Mouse (Mus musculus) ES-E14 (cell line): Measurements from ENCODE around the gene Dcun1d2. TPM values are rescaled to one million over a fixed set of nuclear protein-coding genes. Genes with fewer than 3 reads are reported as not detected.

Source experiments
- DNase-seq: peaks from one replicate; pipeline ENCODE4 v3.0.0-alpha.2; 2013; ENCODE audit warnings: low read depth, low spot score
- H3K27ac ChIP-seq: 2 replicates; pipeline ENCODE4 v1.5.1; 2012; ENCODE audit warnings: low read depth, mild to moderate bottlenecking, low read length, moderate library complexity, mixed read lengths; ENCODE audit not compliant: poor library complexity, insufficient read depth, severe bottlenecking
- H3K36me3 ChIP-seq: 2 replicates; pipeline ENCODE4 v1.6.1; 2012; ENCODE audit warnings: mild to moderate bottlenecking, low read length, moderate library complexity, mixed read lengths; ENCODE audit not compliant: control insufficient read depth, poor library complexity, insufficient read depth, severe bottlenecking
- H3K4me1 ChIP-seq, 2 experiments: fragments of 150-350 bp in 1 of 2; sonication (generic) in 1 of 2; 2 replicates each; pipeline ENCODE4 v1.6.1; 2012; ENCODE audit warnings: low read length in 2 of 2, mild to moderate bottlenecking in 1 of 2, mixed read lengths in 1 of 2; ENCODE audit not compliant: control insufficient read depth in 2 of 2, insufficient read depth in 2 of 2, poor library complexity in 1 of 2
- H3K4me3 ChIP-seq, 2 experiments: fragments of 150-350 bp in 1 of 2; sonication (generic) in 1 of 2; 2 replicates each; pipeline ENCODE4 v1.5.1; 2012; ENCODE audit warnings: low read length in 2 of 2, low read depth in 1 of 2, mild to moderate bottlenecking in 1 of 2, mixed read lengths in 1 of 2; ENCODE audit not compliant: insufficient read depth in 1 of 2, poor library complexity in 1 of 2, severe bottlenecking in 1 of 2
- H3K9ac ChIP-seq: 2 replicates; pipeline ENCODE4 v1.6.1; 2012; ENCODE audit warnings: low read depth, mild to moderate bottlenecking, low read length, mixed read lengths; ENCODE audit not compliant: poor library complexity, insufficient read depth, severe bottlenecking
- H3K9me3 ChIP-seq: fragments of 150-350 bp; sonication (generic); 2 replicates; pipeline ENCODE4 v1.6.1; 2012; ENCODE audit warnings: low read depth, mild to moderate bottlenecking, low read length; ENCODE audit not compliant: control insufficient read depth, insufficient read depth
- CHD2 ChIP-seq: IDR thresholded peaks from 2 replicates; pipeline ENCODE4 v1.6.1; 2014; ENCODE audit warnings: mild to moderate bottlenecking, low read depth, low read length, inconsistent platforms
- HCFC1 ChIP-seq: IDR thresholded peaks from 2 replicates; pipeline ENCODE4 v1.6.1; 2012; ENCODE audit warnings: low read length, inconsistent platforms, borderline replicate concordance; ENCODE audit not compliant: insufficient read depth
- MAFK ChIP-seq: IDR thresholded peaks from 2 replicates; pipeline ENCODE4 v1.6.1; 2014; ENCODE audit warnings: mild to moderate bottlenecking, low read depth, low read length, inconsistent platforms; ENCODE audit not compliant: insufficient read depth
- ZC3H11A ChIP-seq: IDR thresholded peaks from 2 replicates; pipeline ENCODE4 v1.6.1; 2012; ENCODE audit warnings: low read depth, mild to moderate bottlenecking, inconsistent platforms, low read length, borderline replicate concordance
- ZNF384 ChIP-seq: IDR thresholded peaks from 2 replicates; pipeline ENCODE4 v1.6.1; 2012; ENCODE audit warnings: low read depth, low read length, inconsistent platforms
- in situ Hi-C, 2 experiments: fragments of 600-800 bp; cut with MboI; formaldehyde crosslinking; loops; one replicate each; pipeline ENCODE4 v1.15.1; 2025; ENCODE audit warnings: low sequenced_read_pairs in 2 of 2, inconsistent platforms in 1 of 2; ENCODE audit not compliant: unreplicated experiment in 2 of 2
- total RNA-seq: library from RNA; depleted of rRNA; stranded (reverse); fragments of 300-350 nt; gene quantifications from 2 replicates; pipeline ENCODE4 v1.2.3, GENCODE M21; 2012

The Dcun1d2 gene
- total RNA-seq, 1 experiment, result 12.3 TPM

DNA sequence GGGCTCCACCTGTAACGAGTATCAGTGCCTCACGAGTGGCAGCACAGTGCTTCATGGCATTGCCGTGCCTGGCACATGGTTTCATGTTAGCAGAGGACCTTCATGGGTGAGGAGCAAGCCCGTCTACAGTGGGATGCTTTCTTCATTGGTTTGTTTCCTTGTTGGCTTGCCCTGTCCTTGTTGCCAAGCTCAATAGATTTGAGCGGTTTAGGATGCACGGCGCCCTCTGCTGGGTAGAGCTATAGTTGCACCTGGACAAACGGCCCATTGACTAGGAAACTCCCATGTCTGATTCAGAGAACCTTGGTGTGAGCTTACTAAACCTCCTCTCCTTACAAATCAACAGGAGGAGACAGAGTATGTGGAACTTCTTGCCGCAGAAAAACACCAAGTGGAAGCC is 4.4 kb upstream of the Dcun1d2 start:
- peak; percentile 78 for DNase-seq
- peaks cover 10% of the 10 kb centered on the region for H3K36me3 ChIP-seq
- peak overlapping the region; percentile 27; the same call in 1 of the 2 replicates for H3K9ac ChIP-seq
- 0 out of 2 replicates have a peak, but pooled peaks have one; percentile 4 for TF ChIP-seq ZC3H11A
- no peak for TF ChIP-seq MAFK
- in situ Hi-C loops, result no loop called here
- H3K27ac ChIP-seq, result no peak overlapping the region
- H3K9me3 ChIP-seq, result no peaks in the 10 kb centered on the region
- H3K4me1 ChIP-seq, result peaks cover 0 to 3% of the 10 kb centered on the region in 2 experiments; a peak in 1 of 4 replicates
- peak overlapping the region; percentile 6 to 22; a peak in 2 of 4 replicates for H3K4me3 ChIP-seq

DNA sequence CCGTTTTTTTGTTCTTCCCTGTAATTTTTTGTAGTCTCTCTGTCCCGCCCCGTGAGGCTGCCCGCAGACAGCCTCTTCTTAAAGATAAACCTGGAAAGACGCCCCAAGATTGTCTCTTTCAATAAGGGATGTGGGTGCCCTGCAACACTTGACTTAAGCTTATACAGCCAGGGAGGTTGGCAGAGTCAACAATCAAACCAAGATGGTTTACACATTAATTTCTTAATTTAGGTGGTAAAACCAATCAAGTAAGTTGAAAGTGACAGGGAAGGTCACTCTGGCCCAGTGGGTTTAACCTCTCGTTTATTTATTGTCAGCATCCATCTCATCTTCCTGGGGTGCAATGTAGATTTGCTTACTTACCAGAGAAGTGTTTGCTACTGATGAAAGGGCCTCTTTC is 715 bp upstream of the Dcun1d2 start:
- DNase-seq, result no peak
- in situ Hi-C loops, result no loop called here
- Histone ChIP-seq H3K4me1 (peaks cover 0 to 3% of the 10 kb centered on the region in 2 experiments; a peak in 1 of 4 replicates), H3K4me3 (peak overlapping the region; percentile 81 to 97), H3K9ac (peak overlapping the region; percentile 79; the same call in 1 of the 2 replicates), H3K36me3 (no peaks in the 10 kb centered on the region), H3K9me3 (no peaks in the 10 kb centered on the region), H3K27ac (no peak overlapping the region)
- TF ChIP-seq CHD2, result no peak
- no peak for TF ChIP-seq HCFC1
- TF ChIP-seq MAFK, result no peak
- TF ChIP-seq ZC3H11A, result no peak
- no peak for TF ChIP-seq ZNF384

DNA sequence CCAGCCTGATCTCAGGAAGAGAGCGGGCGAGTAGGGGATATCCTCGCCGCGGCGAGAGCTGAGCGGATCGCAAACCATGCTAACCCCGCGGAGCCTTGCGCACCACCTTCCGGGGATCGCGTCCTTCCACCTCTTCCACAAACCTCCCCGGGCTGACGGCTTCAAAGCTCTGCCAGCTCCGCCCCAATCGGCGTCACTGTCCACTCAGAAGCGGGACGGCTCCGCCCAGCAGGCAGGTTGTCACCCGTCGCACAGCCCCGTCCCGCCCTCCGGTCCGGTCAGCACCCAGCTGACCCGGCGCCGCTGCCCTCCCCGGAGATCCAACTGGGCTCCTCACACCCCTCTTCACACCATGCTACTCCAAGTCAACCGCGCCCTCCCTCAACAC is 633 bp downstream of the Dcun1d2 start:
- TF ChIP-seq MAFK (no peak), HCFC1 (no peak), ZC3H11A (no peak), CHD2 (no peak), ZNF384 (no peak)
- DNase-seq, result peak; percentile 40
- no peak overlapping the region for H3K27ac ChIP-seq
- H3K9ac ChIP-seq, result peak overlapping the region; percentile 80
- H3K4me3 ChIP-seq, result peak overlapping the region; percentile 81 to 97
- H3K9me3 ChIP-seq, result no peaks in the 10 kb centered on the region
- in situ Hi-C loops, result no loop called here
- no peaks in the 10 kb centered on the region for H3K36me3 ChIP-seq
- peaks cover 0 to 1% of the 10 kb centered on the region in 2 experiments; a peak in 1 of 4 replicates for H3K4me1 ChIP-seq

DNA sequence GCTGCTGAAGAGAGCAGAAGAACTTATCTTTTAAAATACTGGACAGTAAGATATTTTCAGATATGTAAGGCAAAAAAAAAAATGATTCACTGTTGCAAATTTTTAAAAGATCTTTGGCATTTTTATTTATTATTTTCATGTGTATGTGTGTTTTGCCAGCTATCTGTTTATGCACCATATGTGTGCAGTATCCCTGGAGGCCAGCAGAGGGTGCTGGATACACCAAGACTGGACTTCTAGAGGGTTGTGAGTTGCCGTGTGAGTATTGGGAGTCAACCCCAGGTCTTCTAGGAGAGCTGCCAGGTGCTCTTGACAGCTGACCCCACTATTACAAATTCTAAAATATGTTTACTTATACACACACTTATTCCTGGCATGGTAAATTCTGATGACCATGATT is 4.7 kb downstream of the Dcun1d2 start:
- in situ Hi-C loops, result no loop called here
- H3K4me3 ChIP-seq, result no peak overlapping the region
- H3K27ac ChIP-seq, result no peak overlapping the region
- TF ChIP-seq CHD2 (no peak), MAFK (no peak), HCFC1 (no peak), ZNF384 (no peak), ZC3H11A (no peak)
- no peaks in the 10 kb centered on the region for H3K4me1 ChIP-seq
- H3K36me3 ChIP-seq, result no peaks in the 10 kb centered on the region
- no peak for DNase-seq
- H3K9ac ChIP-seq, result no peak overlapping the region
- no peaks in the 10 kb centered on the region for H3K9me3 ChIP-seq

DNA sequence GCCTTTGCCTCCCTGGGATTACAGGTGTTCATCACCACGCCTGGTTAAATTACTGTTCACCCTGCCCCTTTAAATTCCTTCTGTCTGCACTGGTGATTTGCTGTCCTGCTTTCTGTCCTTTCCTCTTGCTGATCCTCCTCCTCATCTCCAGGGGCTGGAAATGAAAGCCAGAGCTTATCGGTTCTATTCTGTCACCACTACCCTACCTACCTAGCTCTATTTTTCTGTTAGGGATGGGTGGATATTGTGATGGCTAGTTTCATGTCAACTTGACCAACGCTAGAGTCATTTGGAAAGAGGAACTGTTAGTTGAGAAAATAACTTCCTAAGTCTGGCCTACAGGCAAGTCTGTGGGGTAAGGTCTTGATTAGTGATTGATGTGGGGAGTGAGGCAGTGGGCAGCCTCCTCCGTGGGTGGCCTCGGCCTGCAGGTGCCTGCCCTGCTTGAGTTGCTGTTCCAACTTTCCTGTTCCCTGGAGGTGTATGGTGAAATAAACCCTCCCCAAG is 10.9 kb downstream of the Dcun1d2 start:
- H3K27ac ChIP-seq, result no peak overlapping the region

More for the DNA sequence above, 10.9 kb downstream of the Dcun1d2 start:
- H3K9me3 ChIP-seq, result no peaks in the 10 kb centered on the region
- no peak overlapping the region for H3K4me3 ChIP-seq
- in situ Hi-C loops, result no loop called here
- no peak overlapping the region for H3K9ac ChIP-seq
- no peaks in the 10 kb centered on the region for H3K4me1 ChIP-seq
- TF ChIP-seq HCFC1, result no peak
- no peak for TF ChIP-seq MAFK
- TF ChIP-seq ZNF384, result no peak
- no peak for TF ChIP-seq CHD2
- no peak for TF ChIP-seq ZC3H11A
- H3K36me3 ChIP-seq, result no peaks in the 10 kb centered on the region
- no peak for DNase-seq
